Mouse (Mus musculus) midbrain, postnatal 0 days (tissue): ENCODE measurements around the gene Ddx5. TPM values are rescaled to one million over a fixed set of nuclear protein-coding genes. Genes with fewer than 3 reads are reported as not detected.
A peak's percentile ranks its signal among the peaks of the same experiment; 100 is the strongest.

Source experiments
- ATAC-seq: fragments of 200-750 bp; cut with Nextera tagmentation; 2 replicates; pipeline ENCODE4 v1.8.0; 2017; ENCODE audit warnings: moderate number of reproducible peaks, mild to moderate bottlenecking, moderate TSS enrichment, moderate library complexity; ENCODE audit not compliant: low FRiP score
- DNase-seq: peaks from one replicate; pipeline ENCODE4 v3.0.0-alpha.2; 2015; ENCODE audit warnings: low spot score
- H3K27ac ChIP-seq: fragments of 300-500 bp; sonication (generic); 2 replicates; pipeline ENCODE4 v1.5.1; 2014; ENCODE audit warnings: low read depth, mild to moderate bottlenecking, low read length, mixed read lengths
- H3K27me3 ChIP-seq: fragments of 300-500 bp; sonication (generic); 2 replicates; pipeline ENCODE4 v1.6.1; 2014; ENCODE audit warnings: low read length, control low read depth, mixed read lengths; ENCODE audit not compliant: insufficient read depth
- H3K36me3 ChIP-seq: fragments of 300-500 bp; sonication (generic); 2 replicates; pipeline ENCODE4 v1.6.1; 2014; ENCODE audit warnings: low read length, control low read depth, mixed read lengths; ENCODE audit not compliant: insufficient read depth
- H3K4me1 ChIP-seq: fragments of 300-500 bp; sonication (generic); 2 replicates; pipeline ENCODE4 v1.6.1; 2014; ENCODE audit warnings: mild to moderate bottlenecking, control low read depth, antibody characterized with exemption, low read length, mixed read lengths; ENCODE audit not compliant: insufficient read depth
- H3K4me2 ChIP-seq: fragments of 300-500 bp; sonication (generic); 2 replicates; pipeline ENCODE4 v1.6.1; 2014; ENCODE audit warnings: low read depth, mild to moderate bottlenecking, low read length, mixed read lengths; ENCODE audit not compliant: poor library complexity, severe bottlenecking
- H3K4me3 ChIP-seq: fragments of 300-500 bp; sonication (generic); 2 replicates; pipeline ENCODE4 v1.5.1; 2014; ENCODE audit warnings: low read depth, mild to moderate bottlenecking, low read length, moderate library complexity
- H3K9ac ChIP-seq: fragments of 300-500 bp; sonication (generic); replicated peaks from 2 replicates; pipeline ENCODE4 v1.6.1; 2014; ENCODE audit warnings: mild to moderate bottlenecking, low read length, moderate library complexity, mixed read lengths; ENCODE audit not compliant: poor library complexity, severe bottlenecking
- H3K9me3 ChIP-seq: fragments of 300-500 bp; sonication (generic); 2 replicates; pipeline ENCODE4 v1.6.1; 2016; ENCODE audit warnings: low read length, control low read depth
- CTCF ChIP-seq: IDR thresholded peaks from 2 replicates; pipeline ENCODE4 v1.5.1; 2016; ENCODE audit warnings: antibody characterized with exemption, mild to moderate bottlenecking
- WGBS: fragments of 180-500 bp; shearing (Covaris S2); extraction: QIAGEN DNeasy Blood & Tissue Kit; methylation state at CpG from one replicate; pipeline ENCODE4 v1.1.7; 2014; 5-methylcytosine and 5-hydroxymethylcytosine counted together
- microRNA-seq: library from miRNA; unstranded; fragments of <30 nt; microRNA quantifications from one replicate; pipeline ENCODE4, GENCODE M21; 2016; ENCODE audit warnings: borderline number of aligned reads
- polyA plus RNA-seq: library from polyadenylated mRNA; unstranded; fragments of >200 nt; fragmentation: Nextera tagmentation; extraction: Ambion mirVana; gene quantifications from 2 replicates; pipeline ENCODE4 v1.2.1, GENCODE M21; 2015
- total RNA-seq: library from RNA; depleted of rRNA; stranded (reverse); fragments of >200 nt; gene quantifications from 2 replicates; pipeline ENCODE4 v1.2.3, GENCODE M21; 2014; rRNA removed

Gene Ddx5
- total and polyA plus RNA-seq, 2 experiments from 2014 or later, result 301 to 408 TPM

DNA sequence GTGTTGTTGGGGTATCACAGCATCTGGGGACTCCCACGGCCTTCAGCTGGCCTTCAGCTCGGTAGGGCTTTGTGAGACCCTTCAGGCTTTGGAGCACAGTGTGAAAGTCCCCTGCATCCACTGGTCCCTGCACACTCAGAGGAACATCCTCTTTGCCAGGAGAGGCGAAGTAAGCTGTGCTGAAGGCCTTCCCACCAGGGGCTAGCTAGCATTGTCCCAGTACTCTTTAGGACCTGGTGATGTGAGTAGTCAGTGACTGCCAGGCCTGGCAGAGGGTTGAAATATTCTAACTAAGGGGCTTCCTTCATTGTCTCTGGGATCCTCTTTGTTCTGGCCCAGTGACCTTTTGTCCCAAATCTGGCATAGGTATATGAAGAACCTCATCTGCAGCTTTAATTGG is 52.4 kb downstream of the Ddx5 start:
- DNase-seq (peak; percentile 17), ATAC-seq (no peak)
- Histone ChIP-seq H3K4me2 (no peak overlapping the region), H3K9ac (peak overlapping the region; percentile 42; the same call in 1 of the 2 replicates), H3K27ac (peak overlapping the region; percentile 88), H3K36me3 (no peaks in the 10 kb centered on the region), H3K9me3 (no peaks in the 10 kb centered on the region), H3K27me3 (no peaks in the 10 kb centered on the region), H3K4me3 (no peak overlapping the region), H3K4me1 (peaks cover 13% of the 10 kb centered on the region)
- no peak for TF ChIP-seq CTCF
- 41% methylated on average over 3 of the region's 3 CpGs for WGBS

DNA sequence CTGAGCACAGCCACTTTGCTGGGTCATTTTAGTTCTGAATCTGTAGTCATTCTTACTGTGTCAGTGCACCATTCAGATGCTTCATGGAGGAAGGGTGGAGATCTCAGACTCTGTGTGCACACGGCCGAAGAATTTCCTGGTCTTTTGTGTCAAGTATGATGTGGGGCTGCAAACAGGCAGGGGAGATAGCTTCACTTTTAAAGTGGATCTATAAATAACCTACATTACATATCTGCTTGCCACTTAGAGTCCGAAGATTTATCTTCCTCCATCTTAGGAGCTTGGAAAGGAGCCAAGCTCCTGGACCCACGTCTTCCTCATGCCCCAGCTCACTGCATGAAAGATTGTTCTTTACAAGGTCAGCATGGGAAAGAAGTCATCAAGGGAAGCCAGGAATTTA is 58.3 kb downstream of the Ddx5 start:
- H3K9ac ChIP-seq, result no peak overlapping the region
- no peak overlapping the region for H3K4me3 ChIP-seq
- 73% methylated on average over 4 of the region's 4 CpGs for WGBS
- no peaks in the 10 kb centered on the region for H3K4me1 ChIP-seq
- H3K9me3 ChIP-seq, result no peaks in the 10 kb centered on the region
- H3K36me3 ChIP-seq, result no peaks in the 10 kb centered on the region
- no peak for DNase-seq
- no peaks in the 10 kb centered on the region for H3K27me3 ChIP-seq
- no peak for TF ChIP-seq CTCF
- no peak overlapping the region for H3K4me2 ChIP-seq
- H3K27ac ChIP-seq, result no peak overlapping the region
- ATAC-seq, result no peak

Small RNAs within 50 kb of the gene (microRNA-seq; reads per million reads assigned to microRNA genes)
- gene Gm25994 (not detected), gene Mir3064 (12.4 reads per million, percentile 23 among the genes with 10 or more reads in this experiment)

Other genes with a start within 250 kb of the Ddx5 start
- 69.5 and 73.3 TPM in 2 replicates for gene Tex2, start 175.8 kb downstream of the Ddx5 start, total RNA-seq
- 33.1 and 36.3 TPM in 2 replicates for gene Tex2, start 175.8 kb downstream of the Ddx5 start, polyA plus RNA-seq
- 17.5 and 18.1 TPM in 2 replicates for gene Pecam1, start 38.6 kb downstream of the Ddx5 start, total RNA-seq
- gene Pecam1, start 38.6 kb downstream of the Ddx5 start, polyA plus RNA-seq, result 9.8 and 11.1 TPM in 2 replicates
- 0.66 TPM in 1 of 2 replicates, not detected in the other for gene Milr1, start 38.0 kb downstream of the Ddx5 start, total RNA-seq
- gene Milr1, start 38.0 kb downstream of the Ddx5 start, polyA plus RNA-seq, result 0.37 and 0.82 TPM in 2 replicates
- gene Polg2, start 9.6 kb downstream of the Ddx5 start, total RNA-seq, result 6.6 and 9.8 TPM in 2 replicates
- gene Polg2, start 9.6 kb downstream of the Ddx5 start, polyA plus RNA-seq, result 9.7 and 10.5 TPM in 2 replicates
- 6.0 and 13.3 TPM in 2 replicates for gene Cep95, start 67 bp upstream of the Ddx5 start, total RNA-seq
- 6.0 and 7.9 TPM in 2 replicates for gene Cep95, start 67 bp upstream of the Ddx5 start, polyA plus RNA-seq
- 33.9 and 41.3 TPM in 2 replicates for gene Smurf2, start 131.5 kb upstream of the Ddx5 start, total RNA-seq
- 7.8 TPM in 2 replicates for gene Smurf2, start 131.5 kb upstream of the Ddx5 start, polyA plus RNA-seq
- gene Kpna2, start 210.4 kb upstream of the Ddx5 start, total RNA-seq, result 73.1 and 82.8 TPM in 2 replicates
- 92.7 TPM in 2 replicates for gene Kpna2, start 210.4 kb upstream of the Ddx5 start, polyA plus RNA-seq
- 11.0 and 15.6 TPM in 2 replicates for gene 1810010H24Rik, start 236.5 kb upstream of the Ddx5 start, total RNA-seq
- 10.9 and 11.5 TPM in 2 replicates for gene 1810010H24Rik, start 236.5 kb upstream of the Ddx5 start, polyA plus RNA-seq